Mouse (Mus musculus) heart, embryonic 14.5 days (tissue): ENCODE measurements around the gene Agtr1a. TPM values are rescaled to one million over a fixed set of nuclear protein-coding genes. Genes with fewer than 3 reads are reported as not detected.

ENCODE experiments used
- ATAC-seq: fragments of 200-750 bp; cut with Nextera tagmentation; 2 replicates; pipeline ENCODE4 v1.8.0; 2017; ENCODE audit warnings: low read depth, moderate TSS enrichment; ENCODE audit not compliant: insufficient number of reproducible peaks, insufficient read depth, low FRiP score
- H3K27ac ChIP-seq, 2 experiments: fragments of 200-500 bp in 1 of 2; fragments of 300-500 bp in 1 of 2; sonication (generic) in 1 of 2; replicated peaks in 1 of 2; 2 replicates each; pipeline ENCODE4 v1.5.1; 2012 to 2014; ENCODE audit warnings: low read depth in 2 of 2, low read length in 2 of 2, control low read depth in 1 of 2, mild to moderate bottlenecking in 1 of 2, mixed read lengths in 1 of 2; ENCODE audit not compliant: control insufficient read depth in 1 of 2, insufficient read depth in 1 of 2
- H3K27me3 ChIP-seq: fragments of 300-500 bp; sonication (generic); 2 replicates; pipeline ENCODE4 v1.6.1; 2014; ENCODE audit warnings: mild to moderate bottlenecking, low read length, control low read depth; ENCODE audit not compliant: control insufficient read depth, insufficient read depth
- H3K36me3 ChIP-seq: fragments of 300-500 bp; sonication (generic); 2 replicates; pipeline ENCODE4 v1.6.1; 2014; ENCODE audit warnings: mild to moderate bottlenecking, control low read depth, low read length, mixed read lengths; ENCODE audit not compliant: control insufficient read depth, insufficient read depth
- H3K4me1 ChIP-seq, 2 experiments: fragments of 200-500 bp in 1 of 2; fragments of 300-500 bp in 1 of 2; sonication (generic) in 1 of 2; 2 replicates each; pipeline ENCODE4 v1.6.1; 2012 to 2014; ENCODE audit warnings: low read length in 2 of 2, control low read depth in 1 of 2, mixed read lengths in 1 of 2; ENCODE audit not compliant: control insufficient read depth in 2 of 2, insufficient read depth in 2 of 2
- H3K4me2 ChIP-seq: fragments of 300-500 bp; sonication (generic); 2 replicates; pipeline ENCODE4 v1.6.1; 2014; ENCODE audit warnings: mild to moderate bottlenecking, low read length
- H3K4me3 ChIP-seq, 2 experiments: fragments of 200-500 bp in 1 of 2; fragments of 300-500 bp in 1 of 2; sonication (generic) in 1 of 2; 2 replicates each; pipeline ENCODE4 v1.5.1; 2012 to 2014; ENCODE audit warnings: low read length in 2 of 2, mild to moderate bottlenecking in 2 of 2, control low read depth in 1 of 2, low read depth in 1 of 2, moderate library complexity in 1 of 2; ENCODE audit not compliant: control insufficient read depth in 1 of 2, insufficient read depth in 1 of 2
- H3K9ac ChIP-seq: fragments of 300-500 bp; sonication (generic); 2 replicates; pipeline ENCODE4 v1.6.1; 2014; ENCODE audit warnings: mild to moderate bottlenecking, low read length
- H3K9me3 ChIP-seq: fragments of 300-500 bp; sonication (generic); 2 replicates; pipeline ENCODE4 v1.6.1; 2016; ENCODE audit warnings: low read length, control low read depth; ENCODE audit not compliant: control insufficient read depth
- WGBS: fragments of 180-500 bp; shearing (Covaris S2); extraction: QIAGEN DNeasy Blood & Tissue Kit; methylation state at CpG from one replicate; pipeline ENCODE4 v1.1.7; 2014; 5-methylcytosine and 5-hydroxymethylcytosine counted together
- polyA plus RNA-seq: library from polyadenylated mRNA; unstranded; fragments of >200 nt; fragmentation: Nextera tagmentation; extraction: Ambion mirVana; gene quantifications from 2 replicates; pipeline ENCODE4 v1.2.1, GENCODE M21; 2014

Gene Agtr1a
- polyA plus RNA-seq, 1 experiment from 2014 or later, result 15.9 TPM

GRCm38 (mm10) chr13:30362048-30362447, 25.8 kb downstream of the Agtr1a start:
- no peaks in the 10 kb centered on the region for H3K27me3 ChIP-seq
- peaks cover 0 to 9% of the 10 kb centered on the region in 2 experiments; a peak in 2 of 4 replicates for H3K4me1 ChIP-seq
- no peak for ATAC-seq
- H3K9me3 ChIP-seq, result no peaks in the 10 kb centered on the region
- 87% methylated on average over 6 of the region's 6 CpGs for WGBS
- H3K4me3 ChIP-seq, result no peak overlapping the region
- H3K4me2 ChIP-seq, result no peak overlapping the region
- no peaks in the 10 kb centered on the region for H3K36me3 ChIP-seq
- H3K9ac ChIP-seq, result no peak overlapping the region
- H3K27ac ChIP-seq, result no peak overlapping the region

- no peak overlapping the region for H3K27ac ChIP-seq
- no peak overlapping the region for H3K4me3 ChIP-seq
- WGBS, result 83% methylated on average over 11 of the region's 11 CpGs
- no peak for ATAC-seq
- H3K9ac ChIP-seq, result no peak overlapping the region
- no peaks in the 10 kb centered on the region for H3K9me3 ChIP-seq
- H3K4me1 ChIP-seq, result peaks cover 3 to 13% of the 10 kb centered on the region in 2 experiments; a peak in 3 of 4 replicates
- no peak overlapping the region for H3K4me2 ChIP-seq
- no peaks in the 10 kb centered on the region for H3K36me3 ChIP-seq
- H3K27me3 ChIP-seq, result no peaks in the 10 kb centered on the region
Observed at GRCm38 (mm10) chr13:30364097-30364625, 27.9 kb downstream of the Agtr1a start.

GRCm38 (mm10) chr13:30364780-30365179, 28.5 kb downstream of the Agtr1a start:
- no peak overlapping the region for H3K27ac ChIP-seq
- no peak for ATAC-seq
- no peaks in the 10 kb centered on the region for H3K36me3 ChIP-seq
- H3K9me3 ChIP-seq, result 0 out of 2 replicates have a peak, but pooled peaks cover 2% of the 10 kb centered on the region
- no peak overlapping the region for H3K4me3 ChIP-seq
- WGBS, result 87% methylated on average over 9 of the region's 9 CpGs
- no peaks in the 10 kb centered on the region for H3K27me3 ChIP-seq
- H3K9ac ChIP-seq, result no peak overlapping the region
- peaks cover 3 to 13% of the 10 kb centered on the region in 2 experiments; a peak in 3 of 4 replicates for H3K4me1 ChIP-seq
- no peak overlapping the region for H3K4me2 ChIP-seq

GRCm38 (mm10) chr13:30365378-30365777, 29.1 kb downstream of the Agtr1a start:
- Histone ChIP-seq H3K27ac (no peak overlapping the region), H3K36me3 (no peaks in the 10 kb centered on the region), H3K27me3 (no peaks in the 10 kb centered on the region), H3K9me3 (0 out of 2 replicates have a peak, but pooled peaks cover 3% of the 10 kb centered on the region), H3K4me1 (peaks cover 3 to 13% of the 10 kb centered on the region in 2 experiments; a peak in 3 of 4 replicates), H3K9ac (no peak overlapping the region), H3K4me2 (no peak overlapping the region), H3K4me3 (no peak overlapping the region)
- WGBS, result 34% methylated on average over 2 of the region's 2 CpGs
- no peak for ATAC-seq

GRCm38 (mm10) chr13:30368116-30368515, 31.9 kb downstream of the Agtr1a start:
- H3K4me3 ChIP-seq, result no peak overlapping the region
- peaks cover 3 to 7% of the 10 kb centered on the region in 2 experiments; a peak in 2 of 4 replicates for H3K4me1 ChIP-seq
- H3K27ac ChIP-seq, result no peak overlapping the region
- ATAC-seq, result no peak
- 52% methylated on average over 8 of the region's 8 CpGs for WGBS
- 0 out of 2 replicates have a peak, but pooled peaks cover 3% of the 10 kb centered on the region for H3K9me3 ChIP-seq
- H3K27me3 ChIP-seq, result no peaks in the 10 kb centered on the region
- H3K9ac ChIP-seq, result no peak overlapping the region
- no peak overlapping the region for H3K4me2 ChIP-seq
- no peaks in the 10 kb centered on the region for H3K36me3 ChIP-seq

- no peaks in the 10 kb centered on the region for H3K27me3 ChIP-seq
- ATAC-seq, result no peak
- 55% methylated on average over 2 of the region's 2 CpGs for WGBS
- peaks cover 3 to 7% of the 10 kb centered on the region in 2 experiments; a peak in 2 of 4 replicates for H3K4me1 ChIP-seq
- H3K9me3 ChIP-seq, result 0 out of 2 replicates have a peak, but pooled peaks cover 3% of the 10 kb centered on the region
- H3K9ac ChIP-seq, result no peak overlapping the region
- no peak overlapping the region for H3K27ac ChIP-seq
- no peak overlapping the region for H3K4me2 ChIP-seq
- no peak overlapping the region for H3K4me3 ChIP-seq
- H3K36me3 ChIP-seq, result no peaks in the 10 kb centered on the region
Observed at GRCm38 (mm10) chr13:30368746-30369145, 32.5 kb downstream of the Agtr1a start.

- Histone ChIP-seq H3K27ac (no peak overlapping the region), H3K9ac (no peak overlapping the region), H3K4me3 (no peak overlapping the region), H3K9me3 (no peaks in the 10 kb centered on the region), H3K4me2 (no peak overlapping the region), H3K27me3 (no peaks in the 10 kb centered on the region), H3K4me1 (0 out of 4 replicates have a peak, but pooled peaks cover 3% of the 10 kb centered on the region in 2 experiments), H3K36me3 (no peaks in the 10 kb centered on the region)
- 84% methylated on average over 5 of the region's 5 CpGs for WGBS
- no peak for ATAC-seq
Observed at GRCm38 (mm10) chr13:30378868-30379267, 42.6 kb downstream of the Agtr1a start.

- H3K9me3 ChIP-seq, result no peaks in the 10 kb centered on the region
- whole genome bisulfite sequencing, result 91% methylated on average over 6 of the region's 6 CpGs
- peaks cover under 1 to 4% of the 10 kb centered on the region in 2 experiments; a peak in 2 of 4 replicates for H3K4me1 ChIP-seq
Observed at GRCm38 (mm10) chr13:30385183-30385582, 48.9 kb downstream of the Agtr1a start.

More at GRCm38 (mm10) chr13:30385183-30385582, 48.9 kb downstream of the Agtr1a start:
- Histone ChIP-seq H3K4me2 (no peak overlapping the region), H3K36me3 (no peaks in the 10 kb centered on the region), H3K4me3 (no peak overlapping the region), H3K27me3 (no peaks in the 10 kb centered on the region), H3K27ac (no peak overlapping the region), H3K9ac (no peak overlapping the region)
- no peak for ATAC-seq
